ENCODE assay signal across 8 mouse cellular contexts in genomic region chr11:100441797-100442196, GRCm38 (mm10). TPM values are rescaled to one million over a fixed set of nuclear protein-coding genes. Genes with fewer than 3 reads are reported as not detected.
DNase-seq lines count a peak whose midpoint lies in the region; ATAC-seq and TF ChIP-seq lines count a peak whose summit lies in the region.

Nt5c3b (minus strand) TSS chr11:100441808.
Klhl10 (plus strand) TSS chr11:100441917.

- H3K4me1 ChIP-seq in embryonic facial prominence, embryonic 12.5 days = peaks cover 12% of the 10 kb centered on the region
- H3K4me1 ChIP-seq in intestine, embryonic 14.5 days (replicated peaks; ENCODE audit: control insufficient read depth, insufficient read depth, low read length) = peaks cover 6% of the 10 kb centered on the region; the same call in 1 of the 2 replicates

- H3K79me2 ChIP-seq in myocyte (ENCODE audit: control insufficient read depth, insufficient read depth) = no peaks in the 10 kb centered on the region

- no peak for DNase-seq in layer of hippocampus, adult 2 months (ENCODE audit: low spot score in 2 of 2)
- DNase-seq in layer of hippocampus, adult 9-11 months = no peak
- no peak for DNase-seq in intestine, embryonic 14.5 days (ENCODE audit: low spot score)
- no peak for DNase-seq in left cerebral cortex, postnatal 14 days (ENCODE audit: low spot score in 2 of 2)

- peak within 1 kb of the TSS; percentile 60 for H3K4me2 ChIP-seq in embryonic facial prominence, embryonic 12.5 days (replicated peaks)
- H3K4me2 ChIP-seq in intestine, embryonic 14.5 days (ENCODE audit: low read length) = peak within 1 kb of the TSS; percentile 70
- peak within 1 kb of the TSS; percentile 82 for H3K4me2 ChIP-seq in myocyte (ENCODE audit: low read depth)

- peak within 1 kb of the TSS; percentile 60 for H3ac ChIP-seq in myocyte (ENCODE audit: control insufficient read depth, insufficient read length)

- no peak for TF ChIP-seq POLR2A in myocyte (IDR thresholded peaks at IDR 0.05; ENCODE audit: insufficient read length, low read depth)

- peaks cover 18% of the 10 kb centered on the region for H3K36me3 ChIP-seq in embryonic facial prominence, embryonic 12.5 days
- H3K36me3 ChIP-seq in intestine, embryonic 14.5 days (ENCODE audit: control insufficient read depth, insufficient read depth, low read length) = peaks cover 21% of the 10 kb centered on the region; the same call in 1 of the 2 replicates
- no peaks in the 10 kb centered on the region for H3K36me3 ChIP-seq in myocyte (ENCODE audit: control insufficient read depth, insufficient read depth)

- no peak for ATAC-seq in embryonic facial prominence, embryonic 12.5 days (ENCODE audit: insufficient number of reproducible peaks, insufficient read depth, low FRiP score, low TSS enrichment)
- ATAC-seq in intestine, embryonic 14.5 days (replicated peaks; ENCODE audit: low FRiP score, low TSS enrichment, low read depth) = no peak
- no peak for ATAC-seq in CD4-positive, CD25-positive, alpha-beta regulatory T cell, adult 4 months
- no peak for ATAC-seq in cerebellum, adult (ENCODE audit: insufficient number of reproducible peaks, low FRiP score, low TSS enrichment)

- peak within 1 kb of the TSS; percentile 95 for H3K27ac ChIP-seq in layer of hippocampus, adult 2 months
- H3K27ac ChIP-seq in embryonic facial prominence, embryonic 12.5 days = peak within 1 kb of the TSS; percentile 70
- peak within 1 kb of the TSS; percentile 67; the same call in 1 of the 2 replicates for H3K27ac ChIP-seq in intestine, embryonic 14.5 days (ENCODE audit: low read depth)

- H3K9me3 ChIP-seq in embryonic facial prominence, embryonic 12.5 days = no peaks in the 10 kb centered on the region; the same call in 1 of the 2 replicates
- no peaks in the 10 kb centered on the region for H3K9me3 ChIP-seq in intestine, embryonic 14.5 days (ENCODE audit: control insufficient read depth, low read length)

- intact Hi-C loops in left cerebral cortex, postnatal 14 days (cut with DNase I) = no loop called here

- TF ChIP-seq CTCF in layer of hippocampus, adult 2 months (conservative IDR thresholded peaks at IDR 0.05) = no peak

- peak within 1 kb of the TSS; percentile 93 for H3K9ac ChIP-seq in embryonic facial prominence, embryonic 12.5 days
- peak within 1 kb of the TSS; percentile 90 for H3K9ac ChIP-seq in intestine, embryonic 14.5 days (ENCODE audit: low read length)

- 85% methylated on average over 8 of the region's 8 CpGs for WGBS in embryonic facial prominence, embryonic 12.5 days
- 85% methylated on average over 7 of the region's 8 CpGs for WGBS in intestine, embryonic 14.5 days

- peak within 1 kb of the TSS; percentile 83 for H3K4me3 ChIP-seq in layer of hippocampus, adult 2 months
- peak within 1 kb of the TSS; percentile 81 for H3K4me3 ChIP-seq in embryonic facial prominence, embryonic 12.5 days
- H3K4me3 ChIP-seq in intestine, embryonic 14.5 days (ENCODE audit: low read depth, low read length) = peak within 1 kb of the TSS; percentile 92
- H3K4me3 ChIP-seq in myocyte = peak within 1 kb of the TSS; percentile 50

- H3K27me3 ChIP-seq in embryonic facial prominence, embryonic 12.5 days = no peaks in the 10 kb centered on the region
- H3K27me3 ChIP-seq in intestine, embryonic 14.5 days (replicated peaks; ENCODE audit: control insufficient read depth, insufficient read depth, low read length) = no peaks in the 10 kb centered on the region
- H3K27me3 ChIP-seq in myocyte (ENCODE audit: control insufficient read depth, insufficient read depth, insufficient read length) = no peaks in the 10 kb centered on the region

TF ChIP-seq in myocyte, 11 proteins besides CTCF, POLR2A, EP300 and RAD21:
- TF ChIP-seq TCF3 (IDR thresholded peaks at IDR 0.05; ENCODE audit: insufficient read length, low read depth) (no peak), REST (IDR thresholded peaks at IDR 0.05; ENCODE audit: insufficient read depth, insufficient read length) (no peak), MYOD1 (IDR thresholded peaks at IDR 0.05; ENCODE audit: control insufficient read depth in 1 of 3, insufficient read length in 2 of 3, low read depth in 2 of 3) (no peak), E2F4 (IDR thresholded peaks at IDR 0.05; ENCODE audit: insufficient read depth) (no peak)

RNA-seq across cellular contexts. Expression of gene Nt5c3b, which starts in this region (rescaled TPM):
- total RNA-seq in layer of hippocampus, adult 2 months (2021) = 10 to 100 TPM; 58.4 to 58.7 TPM
- 165 and 173 TPM in 2 replicates for polyA plus RNA-seq in embryonic facial prominence, embryonic 12.5 days (2016; fragmentation: Nextera tagmentation; extraction: Ambion mirVana)
- 117 and 126 TPM in 2 replicates for polyA plus RNA-seq in intestine, embryonic 14.5 days (2014; fragmentation: Nextera tagmentation; extraction: Ambion mirVana)
- 47.6 TPM for polyA plus RNA-seq in myocyte (2012; fragmentation: generic; extraction: Trizol)
- 100 to 1,000 TPM; 126 to 156 TPM for polyA plus RNA-seq in CD4-positive, CD25-positive, alpha-beta regulatory T cell, adult 4 months (2017; shearing (Covaris generic))
- total RNA-seq in left cerebral cortex, postnatal 14 days (2021) = 10 to 100 TPM; 62.9 to 63.1 TPM

RNA-seq across cellular contexts. Expression of gene Klhl10, which starts in this region (rescaled TPM):
- 1 to 10 TPM in 1 of 2 experiments, under 1 TPM in 1; 0.64 to 1.4 TPM for total RNA-seq in layer of hippocampus, adult 2 months (2021)
- 1.3 TPM in 2 replicates for polyA plus RNA-seq in embryonic facial prominence, embryonic 12.5 days (2016; fragmentation: Nextera tagmentation; extraction: Ambion mirVana)
- 0.23 and 0.61 TPM in 2 replicates for polyA plus RNA-seq in intestine, embryonic 14.5 days (2014; fragmentation: Nextera tagmentation; extraction: Ambion mirVana)
- 0.20 TPM for polyA plus RNA-seq in myocyte (2012; fragmentation: generic; extraction: Trizol)
- polyA plus RNA-seq in CD4-positive, CD25-positive, alpha-beta regulatory T cell, adult 4 months (2017; shearing (Covaris generic)) = under 1 TPM; 0.16 to 0.65 TPM
- total RNA-seq in left cerebral cortex, postnatal 14 days (2021) = 1 to 10 TPM; 1.4 to 2.2 TPM
